Mouse (Mus musculus) liver, embryonic 11.5 days (tissue): ENCODE data around the gene Gabarap. TPM values are rescaled to one million over a fixed set of nuclear protein-coding genes. Genes with fewer than 3 reads are reported as not detected.
A peak's percentile ranks its signal among the peaks of the same experiment; 100 is the strongest.

ENCODE experiments used
- ATAC-seq: fragments of 200-750 bp; cut with Nextera tagmentation; replicated peaks from 2 replicates; pipeline ENCODE4 v1.8.0; 2017; ENCODE audit warnings: moderate number of reproducible peaks, mild to moderate bottlenecking, moderate TSS enrichment, moderate library complexity; ENCODE audit not compliant: low FRiP score
- DNase-seq: peaks from one replicate; pipeline ENCODE4 v3.0.0-alpha.2; 2017; ENCODE audit warnings: low spot score
- H3K27ac ChIP-seq: fragments of 300-500 bp; sonication (generic); 2 replicates; pipeline ENCODE4 v1.5.1; 2014; ENCODE audit warnings: mild to moderate bottlenecking, low read depth, low read length, control low read depth
- H3K27me3 ChIP-seq: fragments of 300-500 bp; sonication (generic); replicated peaks from 2 replicates; pipeline ENCODE4 v1.6.1; 2014; ENCODE audit warnings: low read length, mixed read lengths; ENCODE audit not compliant: control insufficient read depth, insufficient read depth
- H3K36me3 ChIP-seq: fragments of 300-500 bp; sonication (generic); 2 replicates; pipeline ENCODE4 v1.6.1; 2014; ENCODE audit warnings: mild to moderate bottlenecking, low read length, moderate library complexity, mixed read lengths; ENCODE audit not compliant: control insufficient read depth, insufficient read depth
- H3K4me1 ChIP-seq: fragments of 300-500 bp; sonication (generic); replicated peaks from 2 replicates; pipeline ENCODE4 v1.6.1; 2014; ENCODE audit warnings: low read length, mixed read lengths; ENCODE audit not compliant: control insufficient read depth, insufficient read depth
- H3K4me2 ChIP-seq: fragments of 300-500 bp; sonication (generic); 2 replicates; pipeline ENCODE4 v1.6.1; 2014; ENCODE audit warnings: mild to moderate bottlenecking, control low read depth, moderate library complexity
- H3K4me3 ChIP-seq: fragments of 300-500 bp; sonication (generic); 2 replicates; pipeline ENCODE4 v1.5.1; 2014; ENCODE audit warnings: low read depth, low read length, control low read depth
- H3K9ac ChIP-seq: fragments of 300-500 bp; sonication (generic); 2 replicates; pipeline ENCODE4 v1.6.1; 2014; ENCODE audit warnings: low read depth, low read length, control low read depth
- H3K9me3 ChIP-seq: fragments of 300-500 bp; sonication (generic); 2 replicates; pipeline ENCODE4 v1.6.1; 2016; ENCODE audit warnings: low read length, inconsistent platforms, mixed read lengths; ENCODE audit not compliant: control insufficient read depth
- WGBS: fragments of 180-500 bp; shearing (Covaris S2); extraction: QIAGEN DNeasy Blood & Tissue Kit; methylation state at CpG from one replicate; pipeline ENCODE4 v1.1.7; 2014; 5-methylcytosine and 5-hydroxymethylcytosine counted together
- polyA plus RNA-seq: library from polyadenylated mRNA; unstranded; fragments of >200 nt; fragmentation: Nextera tagmentation; extraction: Ambion mirVana; gene quantifications from 2 replicates; pipeline ENCODE4 v1.2.1, GENCODE M21; 2014

Gene Gabarap
- polyA plus RNA-seq = 302 and 311 TPM in 2 replicates

DNA sequence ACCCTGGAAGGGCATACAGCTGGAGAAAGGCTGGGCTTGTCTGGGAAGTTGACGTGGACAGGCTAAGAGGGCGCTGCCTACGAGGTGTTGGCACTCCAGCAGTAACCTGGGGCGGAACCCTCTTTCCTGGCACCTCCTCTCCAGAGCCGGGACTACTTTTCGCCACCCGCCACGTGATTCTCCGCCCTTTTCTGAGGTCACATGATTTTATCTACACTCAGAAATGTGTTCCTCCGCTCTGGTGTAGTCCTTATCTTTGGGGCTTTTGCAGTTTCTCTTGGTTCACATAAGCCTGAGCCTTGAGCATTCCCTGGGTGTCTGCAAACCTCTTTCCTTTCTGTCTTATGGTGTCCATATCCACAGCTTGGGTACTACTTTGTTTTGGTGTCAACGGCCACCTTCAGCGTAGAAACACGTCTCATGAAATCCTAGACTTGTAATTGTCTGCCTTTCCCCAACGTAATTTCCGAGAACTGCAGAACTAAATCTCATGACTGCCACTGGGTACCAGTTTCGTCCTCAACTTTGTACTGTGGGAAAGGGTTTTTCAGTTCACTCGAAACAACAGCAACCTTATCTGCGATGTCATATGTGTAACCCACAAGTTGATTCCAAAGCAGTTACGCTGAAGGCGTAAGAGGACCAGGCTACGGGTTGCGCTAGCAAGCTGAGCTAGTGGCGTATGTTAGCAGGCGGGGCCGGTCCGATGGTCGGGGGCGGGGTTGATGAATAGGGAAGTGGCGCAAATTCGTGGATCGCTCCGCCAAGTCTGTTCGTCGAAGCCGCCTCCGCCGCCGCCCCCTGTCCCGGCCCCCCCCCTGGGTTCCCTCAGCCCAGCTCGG is at the start of gene Gabarap:
Gabarap (plus strand) TSS at position 294 of the 842 bp plus-strand sequence.
- Histone ChIP-seq H3K4me3 (peak within 1 kb of the TSS; percentile 67), H3K9ac (peak within 1 kb of the TSS; percentile 79), H3K27me3 (no peaks in the 10 kb centered on the region), H3K4me1 (peaks cover 13% of the 10 kb centered on the region; the same call in 1 of the 2 replicates), H3K27ac (peak within 1 kb of the TSS; percentile 88), H3K4me2 (peak within 1 kb of the TSS; percentile 87), H3K36me3 (peaks cover 32% of the 10 kb centered on the region), H3K9me3 (no peaks in the 10 kb centered on the region)
- ATAC-seq (peak; percentile 72), DNase-seq (peak; percentile 96)
- under 1% methylated on average over 40 of the region's 40 CpGs for WGBS

DNA sequence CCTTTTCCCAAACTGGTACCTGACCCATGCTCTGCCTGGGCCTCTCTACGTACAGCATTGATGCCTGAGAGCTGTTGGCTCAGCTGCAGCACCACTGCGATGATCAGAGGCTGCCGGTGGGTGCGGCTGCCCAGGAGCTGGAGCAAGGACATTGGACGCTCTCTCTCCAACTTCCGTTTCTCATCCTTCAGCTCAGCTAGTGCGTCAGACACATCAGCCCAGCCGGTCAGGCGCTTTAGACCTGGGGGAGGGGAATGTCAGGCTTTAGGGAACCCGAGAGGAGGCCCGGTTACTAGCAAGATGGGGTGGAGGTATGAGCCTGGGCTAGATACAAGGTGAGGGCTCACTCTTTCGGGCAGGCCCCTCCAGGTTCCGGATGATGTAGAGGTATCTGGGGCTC is 45.7 kb upstream of the Gabarap start:
- Histone ChIP-seq H3K27ac (no peak overlapping the region), H3K27me3 (peaks cover 26% of the 10 kb centered on the region), H3K4me3 (no peak overlapping the region), H3K4me2 (no peak overlapping the region), H3K36me3 (0 out of 2 replicates have a peak, but pooled peaks cover 2% of the 10 kb centered on the region), H3K9ac (no peak overlapping the region), H3K4me1 (peaks cover 25% of the 10 kb centered on the region), H3K9me3 (no peaks in the 10 kb centered on the region)
- no peak for DNase-seq
- ATAC-seq = no peak
- 60% methylated on average over 13 of the region's 13 CpGs for WGBS

DNA sequence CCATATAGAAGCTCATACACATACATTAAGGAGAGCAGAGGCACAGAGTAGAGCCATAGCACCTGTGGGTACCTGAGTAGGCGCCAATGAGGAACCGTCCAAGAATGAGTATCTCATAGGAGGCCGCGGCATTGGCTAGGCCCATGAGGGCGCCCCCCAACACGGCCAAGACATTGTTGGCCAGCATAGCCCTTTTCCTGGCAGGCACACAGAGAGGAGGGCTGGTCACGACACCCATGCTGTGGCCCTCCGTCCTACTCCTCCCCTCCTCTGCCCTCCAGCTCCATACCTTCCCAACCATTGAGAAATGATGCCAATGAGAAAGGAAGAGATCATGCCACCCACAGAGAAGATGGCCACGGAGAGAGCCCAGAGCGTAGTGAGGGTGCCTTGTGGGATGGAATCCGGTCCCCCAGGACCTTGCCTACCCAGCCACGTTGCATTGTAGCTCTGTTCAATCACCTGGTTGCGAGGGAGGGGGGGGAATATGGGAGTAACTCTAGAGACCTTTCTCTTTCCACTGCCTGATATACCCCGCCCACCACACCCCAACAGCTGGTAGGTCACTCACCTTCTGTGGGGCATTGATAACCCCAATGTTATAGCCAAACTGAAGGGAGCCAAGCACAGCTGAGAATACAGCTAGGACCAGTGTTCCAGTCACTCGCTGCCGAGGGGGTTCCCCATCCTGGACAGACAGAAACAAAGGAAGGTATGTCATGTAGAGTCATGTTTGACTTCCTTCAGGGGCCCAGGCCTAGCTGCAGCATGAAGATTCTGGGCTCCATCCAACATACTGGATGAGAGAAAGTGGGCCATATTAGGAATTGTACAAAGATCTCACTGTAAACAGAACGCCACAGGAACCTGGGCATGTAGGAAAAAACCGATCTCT is 44.7 kb upstream of the Gabarap start:
- DNase-seq (no peak), ATAC-seq (peak; percentile 67)
- Histone ChIP-seq H3K4me3 (peak overlapping the region; percentile 60), H3K27me3 (peaks cover 21% of the 10 kb centered on the region), H3K9me3 (no peaks in the 10 kb centered on the region), H3K9ac (peak overlapping the region; percentile 65), H3K4me1 (peaks cover 25% of the 10 kb centered on the region), H3K4me2 (peak overlapping the region; percentile 84), H3K36me3 (0 out of 2 replicates have a peak, but pooled peaks cover 2% of the 10 kb centered on the region), H3K27ac (peak overlapping the region; percentile 68)
- WGBS = 83% methylated on average over 18 of the region's 18 CpGs

DNA sequence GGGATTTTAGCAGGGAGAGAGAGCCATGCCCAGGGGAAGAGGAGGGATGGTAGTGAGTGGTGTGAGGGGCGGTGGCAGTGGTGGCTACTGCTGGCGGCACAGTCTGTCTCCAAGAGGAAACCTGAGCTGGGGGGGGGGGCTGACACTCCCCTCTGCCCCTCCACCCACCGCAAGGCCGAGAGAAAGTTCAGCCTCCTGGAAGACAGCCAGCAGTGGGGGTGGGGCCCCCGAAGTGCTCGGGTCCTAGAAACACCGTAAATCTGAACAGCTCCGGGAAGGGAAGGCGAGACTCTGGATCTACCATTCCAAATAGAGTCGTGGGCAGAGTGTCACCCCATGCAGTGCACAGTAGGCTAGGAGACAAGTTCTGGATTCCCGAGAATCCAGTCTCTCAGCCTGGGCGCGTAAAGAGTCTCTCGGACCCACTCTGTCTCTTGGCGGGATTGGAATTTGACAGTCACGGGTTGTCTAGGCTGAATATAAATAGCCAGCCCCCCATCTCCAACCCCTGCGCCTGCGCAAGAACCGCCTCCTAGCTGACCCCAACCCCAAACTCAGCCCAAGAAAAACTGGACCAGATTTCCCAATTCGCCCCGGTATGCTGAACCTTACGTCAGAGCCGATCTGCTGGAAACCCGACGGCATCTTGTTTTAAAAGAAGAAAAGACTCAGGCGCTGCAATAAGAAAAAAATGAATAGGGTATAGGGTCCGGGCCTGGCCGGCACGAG is 43.4 kb upstream of the Gabarap start:
- peak overlapping the region; percentile 65 for H3K9ac ChIP-seq
- 12% methylated on average over 29 of the region's 29 CpGs for WGBS
- H3K27ac ChIP-seq = peak overlapping the region; percentile 68

DNA sequence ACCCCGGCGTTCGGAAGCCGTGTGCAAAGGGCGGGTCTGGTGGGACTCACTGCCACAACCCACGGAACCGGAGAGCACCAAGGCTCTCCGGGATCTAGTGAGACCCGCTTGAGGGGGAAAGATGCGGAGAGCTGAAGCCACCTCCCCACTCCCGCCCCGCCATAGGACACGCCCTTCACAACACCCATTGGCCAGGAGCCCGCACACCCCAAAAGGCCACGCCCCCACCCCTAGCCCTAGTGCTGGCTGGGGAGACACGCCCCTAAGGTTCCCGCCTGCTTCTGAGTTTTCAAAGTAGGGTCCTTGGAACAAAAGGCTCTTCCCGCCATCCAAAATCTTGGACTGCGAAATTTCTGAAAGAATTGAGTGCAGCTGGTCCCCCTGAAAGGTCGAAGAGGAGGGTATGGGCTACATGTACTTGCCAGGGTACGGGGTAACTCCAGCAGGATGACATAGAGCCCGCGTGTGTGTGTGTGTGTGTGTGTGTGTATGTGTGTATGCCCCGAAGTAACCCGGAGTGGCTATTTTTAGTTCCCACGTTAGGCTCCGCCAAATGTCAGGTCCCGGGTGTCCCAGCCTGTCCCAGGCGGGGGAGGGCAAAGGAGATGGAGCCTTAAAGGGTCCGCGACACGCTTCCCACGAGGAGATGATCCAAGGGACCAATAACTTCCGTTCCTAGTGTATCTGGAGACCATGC is 42.7 kb upstream of the Gabarap start, which contains the start of gene Slc2a4:
Slc2a4 (minus strand) TSS at position 123 of the 697 bp plus-strand sequence.
- Histone ChIP-seq H3K9ac (peak within 1 kb of the TSS; percentile 65), H3K36me3 (0 out of 2 replicates have a peak, but pooled peaks cover 2% of the 10 kb centered on the region), H3K9me3 (no peaks in the 10 kb centered on the region), H3K27me3 (peaks cover 18% of the 10 kb centered on the region; the same call in 1 of the 2 replicates), H3K4me1 (peaks cover 25% of the 10 kb centered on the region), H3K27ac (peak within 1 kb of the TSS; percentile 70), H3K4me2 (peak within 1 kb of the TSS; percentile 84), H3K4me3 (peak within 1 kb of the TSS; percentile 60)
- whole genome bisulfite sequencing = 1% methylated on average over 33 of the region's 34 CpGs
- ATAC-seq (peak; percentile 92), DNase-seq (peak; percentile 94)

More for the DNA sequence above, 43.4 kb upstream of the Gabarap start:
- Histone ChIP-seq H3K4me2 (peak overlapping the region; percentile 84), H3K4me1 (peaks cover 25% of the 10 kb centered on the region), H3K36me3 (0 out of 2 replicates have a peak, but pooled peaks cover 2% of the 10 kb centered on the region), H3K4me3 (peak overlapping the region; percentile 60), H3K27me3 (peaks cover 24% of the 10 kb centered on the region), H3K9me3 (no peaks in the 10 kb centered on the region)
- DNase-seq (peak; percentile 49), ATAC-seq (peak; percentile 1)

DNA sequence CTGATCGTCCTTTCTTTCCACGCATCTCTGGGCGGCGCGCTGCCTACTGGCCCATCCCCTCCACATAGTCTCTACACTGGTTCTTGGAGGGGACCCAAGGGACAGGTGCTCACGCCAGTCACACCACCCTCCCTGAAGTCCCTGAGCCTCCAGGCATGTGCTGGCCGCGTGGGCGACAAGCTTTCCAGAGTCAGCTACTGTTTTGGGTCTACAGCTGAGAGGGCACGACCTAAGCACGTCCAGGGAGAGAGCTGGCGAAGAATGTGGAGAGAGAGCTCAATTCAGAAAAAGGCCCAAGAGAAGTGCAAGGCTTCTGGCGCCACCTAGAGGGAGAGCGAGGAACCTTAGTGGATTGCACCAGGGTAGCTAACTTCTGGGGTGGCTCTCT is 42.2 kb upstream of the Gabarap start:
- H3K4me1 ChIP-seq = peaks cover 25% of the 10 kb centered on the region
- peak overlapping the region; percentile 70 for H3K27ac ChIP-seq
- ATAC-seq (peak; percentile 53), DNase-seq (peak; percentile 85)
- H3K9ac ChIP-seq = peak overlapping the region; percentile 64
- H3K4me3 ChIP-seq = peak overlapping the region; percentile 60
- peaks cover 16% of the 10 kb centered on the region; the same call in 1 of the 2 replicates for H3K27me3 ChIP-seq
- H3K4me2 ChIP-seq = peak overlapping the region; percentile 84
- 1% methylated on average over 14 of the region's 14 CpGs for WGBS
- H3K36me3 ChIP-seq = 0 out of 2 replicates have a peak, but pooled peaks cover 2% of the 10 kb centered on the region
- no peaks in the 10 kb centered on the region for H3K9me3 ChIP-seq

DNA sequence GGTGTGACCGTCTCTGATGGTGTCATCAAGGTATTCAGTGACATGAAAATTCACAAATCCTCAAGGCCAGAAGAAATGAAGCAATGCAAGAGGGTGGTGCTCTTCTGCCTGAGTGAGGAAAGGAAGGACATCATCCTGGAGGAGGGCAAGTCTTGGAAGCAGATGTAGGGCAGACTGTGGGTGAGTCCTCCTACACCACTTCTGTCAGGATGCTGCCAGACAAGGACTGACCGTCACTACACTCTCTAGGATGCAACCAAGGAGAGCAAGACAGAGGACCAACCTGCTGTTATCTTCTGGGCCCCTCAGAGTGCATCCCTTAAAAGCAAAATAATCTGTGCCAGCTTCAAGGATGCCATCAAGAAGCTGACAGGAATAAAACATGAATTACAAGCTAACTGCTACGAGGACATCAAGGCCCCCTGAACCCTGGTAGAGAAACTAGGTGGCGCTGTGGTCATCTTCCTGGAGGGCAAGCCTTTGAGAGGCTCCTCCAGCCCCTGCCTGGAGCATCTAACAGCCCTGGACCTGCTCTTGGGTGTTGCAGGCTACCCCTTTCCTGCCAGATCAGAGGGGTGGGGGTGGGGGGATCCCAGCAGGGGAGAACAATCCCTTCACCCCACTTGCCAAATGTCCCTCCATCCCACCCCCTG is 40.0 kb upstream of the Gabarap start:
- ATAC-seq = no peak
- no peak for DNase-seq
- no peak overlapping the region for H3K27ac ChIP-seq
- H3K27me3 ChIP-seq = peaks cover 11% of the 10 kb centered on the region; the same call in 1 of the 2 replicates
- H3K9me3 ChIP-seq = no peaks in the 10 kb centered on the region
- no peaks in the 10 kb centered on the region for H3K36me3 ChIP-seq
- H3K9ac ChIP-seq = no peak overlapping the region
- no peak overlapping the region for H3K4me2 ChIP-seq
- 45% methylated on average over 4 of the region's 4 CpGs for WGBS
- no peak overlapping the region for H3K4me3 ChIP-seq
- H3K4me1 ChIP-seq = peaks cover 23% of the 10 kb centered on the region
